Mouse (Mus musculus) urinary bladder, postnatal 14 days (tissue): Measurements from ENCODE around the gene Dcdc2a.

Experiments used
- DNase-seq: peaks from one replicate; pipeline ENCODE4 v3.0.0; 2021; ENCODE audit warnings: low spot score

The Dcdc2a gene

DNA sequence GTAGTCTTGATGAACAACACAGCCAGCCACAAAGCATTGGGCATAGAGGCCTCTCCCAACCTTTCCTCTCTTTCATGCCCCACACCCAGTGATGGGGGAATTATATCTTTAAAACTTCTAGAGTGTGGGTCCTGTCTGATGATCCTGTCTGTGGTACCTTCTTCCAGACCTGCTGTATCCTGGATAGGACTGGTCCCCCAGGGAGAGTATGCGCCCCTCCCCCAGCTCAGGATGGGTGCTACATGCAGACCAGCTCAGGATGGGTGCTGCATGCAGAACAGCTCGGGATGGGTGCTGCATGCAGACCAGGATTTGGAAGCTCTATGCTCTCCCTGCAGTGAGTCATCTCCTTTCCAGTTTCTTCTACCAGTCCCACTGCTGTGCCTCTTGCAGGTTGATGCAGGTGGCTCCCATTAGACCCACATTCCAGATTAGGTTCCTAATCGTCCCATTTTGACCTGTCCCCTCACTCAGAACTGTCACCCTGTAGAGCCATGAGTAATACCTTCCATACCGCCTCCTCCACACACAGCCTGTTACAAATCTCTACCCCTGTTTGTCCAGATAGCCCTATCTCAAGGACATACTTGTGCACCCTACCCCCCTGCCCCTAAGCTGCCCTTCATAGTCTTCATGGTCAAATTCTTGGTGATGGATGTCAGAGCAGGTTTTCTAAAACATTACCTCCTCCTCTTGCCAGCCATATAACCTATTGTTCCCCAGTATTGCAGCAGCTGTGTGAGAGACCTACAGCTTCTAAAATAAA, 122.6 kb downstream of the Dcdc2a start:
- DNase-seq: no peak

DNA sequence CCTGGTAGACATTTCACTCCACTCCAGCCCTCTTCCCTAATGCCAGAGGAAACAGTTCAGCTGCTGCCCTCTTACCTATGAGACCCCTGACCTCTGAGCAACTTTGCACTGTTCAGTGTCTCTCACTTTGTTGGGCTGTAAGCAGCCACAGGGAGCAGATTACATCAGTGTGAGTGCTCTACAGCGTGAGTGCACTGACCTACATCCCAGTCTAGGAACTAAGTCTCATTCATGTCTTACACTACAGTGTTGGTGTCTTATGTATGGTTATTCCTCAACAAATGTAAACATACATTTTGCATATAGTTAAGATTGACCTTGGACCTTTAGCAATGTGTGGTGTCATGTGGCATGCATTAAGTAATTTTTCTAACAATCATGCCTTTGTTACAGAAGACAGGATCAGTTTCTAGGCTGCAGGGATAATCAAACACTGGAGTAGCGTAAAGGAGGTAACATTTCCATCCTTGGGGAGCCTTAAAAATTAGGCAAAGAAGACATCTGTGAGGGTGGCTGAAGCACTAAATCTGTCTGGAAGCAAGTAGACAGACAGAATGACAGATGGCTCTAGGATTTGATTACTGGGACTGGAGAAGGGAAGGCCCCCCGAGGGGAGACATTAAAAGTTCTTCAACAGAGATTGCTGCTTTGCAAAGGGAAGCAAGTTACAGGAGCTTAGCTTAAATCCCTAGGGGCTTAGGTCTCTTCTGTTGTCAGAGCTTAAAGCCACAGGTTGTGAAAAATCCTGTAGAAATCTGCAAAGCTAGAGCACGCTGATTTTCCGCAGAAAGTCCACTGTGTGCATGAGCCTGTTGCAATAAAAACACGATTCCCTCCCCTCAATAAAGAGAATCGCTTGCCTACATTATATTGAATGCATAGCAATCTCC, 130.9 kb downstream of the Dcdc2a start:
- DNase-seq: no peak

DNA sequence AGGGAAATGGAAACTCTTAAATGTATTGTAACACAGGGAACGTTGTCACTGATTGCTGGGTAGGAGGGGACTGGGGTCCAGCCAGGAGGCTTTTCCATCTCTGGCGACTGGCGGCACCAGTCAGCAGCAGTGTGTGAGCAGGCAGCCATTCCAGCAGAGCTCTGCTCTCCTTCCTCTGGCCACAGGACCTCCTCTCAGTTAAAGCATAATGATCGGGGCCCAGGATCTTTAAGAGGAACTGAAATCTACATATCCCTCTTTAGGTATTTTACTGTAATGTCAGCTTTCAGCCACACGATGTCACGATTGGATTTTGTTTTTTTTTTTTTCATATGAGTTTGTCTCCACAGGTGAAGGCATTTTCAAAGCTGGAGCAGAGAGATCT, 131.5 kb downstream of the Dcdc2a start:
- no peak for DNase-seq

DNA sequence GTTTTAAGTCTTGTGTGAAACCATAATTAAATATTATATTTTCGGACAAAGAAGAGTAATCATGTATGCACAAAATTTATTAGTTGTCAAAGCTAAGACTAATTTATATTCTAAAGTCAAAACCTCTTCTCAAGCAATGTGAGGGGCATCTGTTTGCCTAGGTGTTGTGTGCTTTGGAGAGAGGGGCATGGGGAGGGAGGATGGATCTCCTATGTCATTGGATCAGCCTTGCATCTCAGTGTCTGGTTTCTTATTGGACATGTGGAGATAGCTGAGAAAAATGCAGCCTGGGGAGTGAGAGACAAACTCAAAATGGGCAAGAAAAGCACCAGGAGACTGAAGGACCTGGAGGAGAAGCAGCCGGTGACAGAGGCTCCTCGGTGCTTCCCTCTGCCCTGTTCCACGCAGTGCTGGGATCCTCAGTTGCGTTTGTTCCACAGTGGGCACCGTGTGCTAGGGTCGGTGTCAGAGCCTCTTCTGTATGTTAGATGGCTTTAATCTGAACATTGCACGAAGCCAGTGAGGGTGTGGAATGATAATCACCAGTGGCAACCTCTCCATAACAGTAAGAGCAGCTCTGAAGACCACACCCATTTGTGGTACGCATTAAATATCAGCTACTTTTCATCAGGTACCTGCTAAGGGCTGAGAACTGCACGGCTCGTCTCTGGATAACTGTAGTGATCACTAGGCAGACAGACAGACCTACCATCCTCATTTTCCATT, 133.8 kb downstream of the Dcdc2a start:
- DNase-seq: no peak

DNA sequence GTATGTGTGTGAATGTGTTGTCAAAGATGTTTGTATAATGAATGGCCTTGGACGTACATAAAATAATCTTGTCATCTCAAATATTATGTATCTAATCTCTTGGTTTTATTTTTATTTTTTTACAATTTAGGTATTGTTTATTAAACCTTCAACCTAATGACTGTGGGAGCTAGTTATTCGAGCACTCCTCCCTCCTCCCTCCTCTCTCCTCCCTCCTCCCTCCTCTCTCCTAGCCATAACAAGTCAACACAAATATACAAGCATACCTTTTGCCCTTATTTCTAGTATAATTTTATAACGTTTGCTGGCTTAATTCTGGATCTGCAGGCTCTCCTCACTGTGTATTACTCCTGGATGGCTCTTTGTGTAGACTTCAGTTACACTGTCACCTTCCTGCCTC, 134.4 kb downstream of the Dcdc2a start:
- no peak for DNase-seq

DNA sequence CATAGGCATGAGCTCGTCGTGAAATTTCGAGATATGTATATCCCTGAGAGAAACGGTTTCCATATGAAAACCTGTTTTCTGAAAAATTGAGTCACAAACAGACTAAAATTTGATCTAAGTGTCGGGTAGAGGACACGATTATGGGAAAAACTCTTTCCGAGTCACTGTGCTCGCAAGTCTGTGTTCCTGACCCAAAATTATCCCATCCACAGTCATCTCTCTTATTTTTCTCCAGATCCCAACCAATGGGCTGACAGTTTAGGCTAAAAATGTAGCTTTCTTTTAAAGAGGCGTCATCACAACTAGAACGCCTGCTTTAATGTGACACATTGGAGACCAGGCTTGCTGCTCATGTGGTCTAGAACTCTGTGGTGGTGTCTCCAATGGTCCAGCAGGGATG, 139.9 kb downstream of the Dcdc2a start:
- no peak for DNase-seq

DNA sequence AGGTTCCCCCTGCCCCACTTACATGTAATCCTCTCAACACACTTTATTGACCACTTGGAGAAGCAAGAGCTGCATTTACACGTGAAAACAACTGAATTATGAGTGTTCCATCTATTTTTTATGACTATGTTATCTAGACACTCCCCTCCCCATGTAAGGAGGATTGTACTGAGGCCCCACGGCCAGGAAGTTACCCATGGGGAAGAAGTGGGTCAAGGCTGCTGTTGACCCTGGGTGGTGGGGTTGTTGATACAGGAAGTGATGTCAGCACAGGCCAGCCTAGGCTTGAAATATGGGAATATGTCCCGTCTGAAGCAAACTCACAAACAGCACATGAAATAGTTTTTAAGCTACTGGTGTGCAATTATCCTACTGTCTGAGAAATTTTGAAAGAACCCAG, 144.1 kb downstream of the Dcdc2a start:
- DNase-seq: no peak

DNA sequence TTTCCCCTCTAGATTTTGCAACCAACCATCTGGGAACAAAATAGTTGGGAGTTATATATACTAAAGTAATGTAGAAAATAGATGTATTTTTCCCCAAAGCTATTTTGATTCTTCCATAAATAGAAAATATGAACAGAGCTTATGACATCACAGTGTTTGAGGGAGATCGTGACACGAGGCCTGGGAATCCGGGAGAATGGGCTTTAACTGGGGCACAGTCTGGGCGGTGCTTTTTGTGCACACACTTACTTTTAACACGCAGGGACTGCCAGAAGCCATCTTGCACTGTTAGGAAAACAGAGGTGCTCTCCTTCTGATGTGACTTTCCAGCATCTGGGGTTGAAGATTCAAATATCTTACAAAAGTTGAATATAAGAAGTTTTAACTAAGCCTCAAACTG, 151.1 kb downstream of the Dcdc2a start:
- DNase-seq: no peak

DNA sequence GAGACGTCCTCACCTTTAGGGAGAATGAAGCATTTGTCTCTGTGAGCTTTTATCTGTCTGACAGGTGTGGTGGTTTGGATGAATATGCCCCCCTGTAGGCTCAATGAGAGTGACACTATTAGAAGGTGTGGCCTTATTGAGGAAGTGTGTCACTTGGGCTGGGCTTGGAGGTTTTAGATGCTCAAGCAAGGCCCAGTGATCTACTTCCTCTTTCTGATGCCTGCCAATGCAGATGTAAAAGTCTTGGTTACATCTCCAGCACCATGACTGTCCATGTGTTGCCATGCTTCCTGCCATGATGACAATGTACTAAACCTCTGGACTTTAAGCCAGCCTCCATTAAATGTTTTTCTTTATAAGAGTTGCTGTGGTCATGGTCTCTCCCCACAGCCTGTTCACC, 162.6 kb downstream of the Dcdc2a start:
- DNase-seq: no peak

DNA sequence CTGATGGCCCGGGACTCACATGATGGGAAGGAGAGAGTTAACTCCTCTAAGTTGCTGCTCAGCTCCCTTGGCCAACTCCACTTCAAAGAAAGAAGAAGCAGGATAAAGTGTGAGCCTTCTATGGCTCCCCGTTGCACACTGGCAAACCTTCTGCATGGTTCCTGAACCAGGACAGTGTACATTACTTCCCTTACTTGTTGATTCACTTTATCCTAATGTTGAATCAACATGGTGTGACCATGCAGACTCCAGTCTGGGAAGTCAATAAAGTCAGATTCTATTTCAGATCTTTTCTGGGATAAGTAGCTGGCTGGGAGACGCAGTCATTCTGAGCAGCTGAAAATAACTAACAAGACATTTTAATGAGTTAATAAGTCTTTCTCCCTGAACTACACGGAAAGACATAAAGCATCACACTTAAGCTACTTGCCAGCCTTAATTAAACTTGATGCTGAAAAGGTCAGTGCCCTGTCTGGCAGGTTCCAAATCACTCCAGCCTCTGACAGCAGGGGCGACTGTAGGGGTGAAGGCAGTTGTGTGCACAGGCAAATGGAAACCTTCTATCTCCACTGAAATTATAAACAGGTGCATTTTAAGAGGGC, 164.5 kb downstream of the Dcdc2a start:
- DNase-seq: no peak

DNA sequence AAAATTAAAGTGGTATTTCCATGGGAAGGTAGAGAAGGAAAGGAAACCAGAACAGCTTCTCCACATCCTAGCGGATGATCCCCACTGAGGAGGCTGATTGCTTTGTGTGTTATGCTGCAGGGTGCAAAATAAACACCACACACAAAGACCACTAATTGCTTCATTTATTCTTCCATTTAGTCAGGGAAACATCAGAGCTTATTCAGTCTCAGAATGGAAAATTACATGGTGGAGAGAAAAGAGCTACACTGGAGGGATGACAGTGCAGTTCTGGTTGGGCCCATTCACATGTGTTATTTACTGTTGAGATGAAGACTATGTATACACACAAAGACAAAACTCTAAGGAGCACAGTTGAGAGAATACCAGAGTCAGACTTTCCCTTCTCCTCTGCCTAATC, 196.1 kb downstream of the Dcdc2a start:
- DNase-seq: no peak

DNA sequence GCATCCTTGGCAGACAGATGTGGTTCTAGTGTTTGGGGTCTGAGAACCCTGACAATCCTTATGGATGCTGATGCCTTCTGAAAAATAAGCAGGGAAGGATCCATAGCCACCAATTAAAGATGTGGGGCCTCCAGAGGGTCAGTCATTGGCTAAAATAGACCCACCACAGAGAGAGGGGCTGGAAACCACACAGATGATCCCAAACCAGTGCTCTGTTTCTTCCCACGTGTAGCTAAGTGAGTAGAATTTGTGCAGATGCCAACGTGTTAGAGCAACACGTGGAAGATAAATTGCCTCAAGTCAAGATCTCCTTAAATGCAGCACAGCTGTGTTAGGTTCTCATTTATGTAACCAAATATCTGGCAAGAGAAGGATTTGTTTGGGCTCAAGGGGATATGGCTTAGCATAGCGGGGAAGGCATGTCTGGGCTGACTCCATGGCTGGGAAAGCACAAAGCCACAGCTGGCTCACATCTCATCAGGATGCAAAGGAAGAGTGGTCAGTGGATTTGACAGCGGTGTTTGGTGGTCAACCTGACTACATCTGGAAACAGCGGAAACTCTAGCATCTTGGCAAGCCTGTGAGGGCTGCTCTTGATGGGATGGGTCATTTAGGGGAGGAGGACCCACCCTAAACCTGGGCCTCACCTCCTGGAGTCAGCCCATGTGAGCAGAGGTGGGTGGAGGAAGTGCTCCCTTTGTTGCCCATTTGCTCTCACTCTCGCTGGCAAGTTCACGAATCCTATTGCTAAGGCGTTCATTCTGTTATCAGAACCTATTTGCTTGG, 198.9 kb downstream of the Dcdc2a start:
- no peak for DNase-seq

DNA sequence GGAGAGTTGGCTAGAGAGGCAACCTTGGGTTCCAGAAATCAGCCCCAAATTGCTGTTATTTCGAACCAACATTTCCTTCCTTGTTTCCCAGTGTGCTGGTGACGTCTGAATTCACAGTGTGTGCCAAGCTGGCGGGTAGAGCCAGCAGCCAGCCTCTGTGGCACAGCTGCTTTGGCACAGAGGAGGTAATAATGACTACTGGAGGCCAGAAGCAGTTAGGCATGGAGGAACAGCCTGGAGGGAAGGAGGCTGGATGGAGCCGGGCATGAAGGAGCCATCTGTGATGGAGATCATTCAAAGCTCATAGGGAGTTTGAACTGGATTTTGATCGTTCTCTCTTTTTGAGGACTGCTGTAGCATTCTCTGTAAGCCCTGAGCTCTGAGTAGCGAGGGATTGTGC, 201.8 kb downstream of the Dcdc2a start:
- no peak for DNase-seq
